Mouse (Mus musculus): ENCODE measurements around the gene Spg21. TPM values are rescaled to one million over a fixed set of nuclear protein-coding genes. Genes with fewer than 3 reads are reported as not detected.

Gene Spg21
- polyA plus RNA-seq, 1 experiment from 2014 or later, result 104 TPM

- Histone ChIP-seq H3K36me3 (peaks cover 87% of the 10 kb centered on the region), H3K9me3 (replicated peaks) (no peaks in the 10 kb centered on the region), H3K9ac (replicated peaks) (no peak overlapping the region), H3K27ac (replicated peaks) (no peak overlapping the region), H3K4me1 (no peaks in the 10 kb centered on the region), H3K4me3 (replicated peaks) (no peak overlapping the region), H3K27me3 (replicated peaks) (no peaks in the 10 kb centered on the region), H3K4me2 (no peak overlapping the region)
- no peak for ATAC-seq (ENCODE audit: low FRiP score)
- WGBS, result 88% methylated on average over 5 of the region's 5 CpGs
These were observed 19.3 kb downstream of the Spg21 start for GRCm38 (mm10) chr9:65480071-65480470.

- Histone ChIP-seq H3K9ac (replicated peaks) (no peak overlapping the region), H3K4me1 (no peaks in the 10 kb centered on the region), H3K9me3 (replicated peaks) (no peaks in the 10 kb centered on the region), H3K4me2 (no peak overlapping the region), H3K27ac (replicated peaks) (no peak overlapping the region), H3K4me3 (replicated peaks) (no peak overlapping the region), H3K27me3 (replicated peaks) (no peaks in the 10 kb centered on the region), H3K36me3 (peaks cover 29% of the 10 kb centered on the region)
- WGBS, result 91% methylated on average over 3 of the region's 3 CpGs
- no peak for ATAC-seq (ENCODE audit: low FRiP score)
These were observed 30.7 kb downstream of the Spg21 start for GRCm38 (mm10) chr9:65491476-65491875.

- no peaks in the 10 kb centered on the region for H3K9me3 ChIP-seq (replicated peaks)
- H3K4me3 ChIP-seq (replicated peaks), result no peak overlapping the region
- no peaks in the 10 kb centered on the region for H3K27me3 ChIP-seq (replicated peaks)
- no peaks in the 10 kb centered on the region for H3K4me1 ChIP-seq
- H3K36me3 ChIP-seq, result peaks cover 21% of the 10 kb centered on the region
- H3K27ac ChIP-seq (replicated peaks), result no peak overlapping the region
- no peak overlapping the region for H3K9ac ChIP-seq (replicated peaks)
- 83% methylated on average over 2 of the region's 2 CpGs for WGBS
- H3K4me2 ChIP-seq, result no peak overlapping the region
- no peak for ATAC-seq (ENCODE audit: low FRiP score)
These were observed 31.6 kb downstream of the Spg21 start for GRCm38 (mm10) chr9:65492351-65492750.

GRCm38 (mm10) chr9:65492851-65493250, 32.1 kb downstream of the Spg21 start:
- Histone ChIP-seq H3K27ac (replicated peaks) (no peak overlapping the region), H3K4me2 (no peak overlapping the region), H3K9me3 (replicated peaks) (no peaks in the 10 kb centered on the region), H3K27me3 (replicated peaks) (no peaks in the 10 kb centered on the region), H3K9ac (replicated peaks) (no peak overlapping the region), H3K4me1 (no peaks in the 10 kb centered on the region), H3K4me3 (replicated peaks) (no peak overlapping the region), H3K36me3 (peaks cover 16% of the 10 kb centered on the region; the same call in 1 of the 2 replicates)
- WGBS, result 96% methylated on average over 4 of the region's 4 CpGs
- no peak for ATAC-seq (ENCODE audit: low FRiP score)

- Histone ChIP-seq H3K4me1 (no peaks in the 10 kb centered on the region), H3K36me3 (no peaks in the 10 kb centered on the region), H3K4me2 (no peak overlapping the region), H3K9me3 (replicated peaks) (no peaks in the 10 kb centered on the region), H3K27ac (replicated peaks) (no peak overlapping the region), H3K4me3 (replicated peaks) (no peak overlapping the region), H3K9ac (replicated peaks) (no peak overlapping the region), H3K27me3 (replicated peaks) (no peaks in the 10 kb centered on the region)
- 64% methylated on average over 8 of the region's 8 CpGs for WGBS
- ATAC-seq (ENCODE audit: low FRiP score), result no peak
These were observed 41.4 kb downstream of the Spg21 start for GRCm38 (mm10) chr9:65502146-65502545.

GRCm38 (mm10) chr9:65502721-65503505, 42.2 kb downstream of the Spg21 start:
- no peak overlapping the region for H3K9ac ChIP-seq (replicated peaks)
- H3K27ac ChIP-seq (replicated peaks), result no peak overlapping the region
- no peaks in the 10 kb centered on the region for H3K27me3 ChIP-seq (replicated peaks)
- H3K9me3 ChIP-seq (replicated peaks), result no peaks in the 10 kb centered on the region
- no peaks in the 10 kb centered on the region for H3K36me3 ChIP-seq
- H3K4me3 ChIP-seq (replicated peaks), result no peak overlapping the region
- no peaks in the 10 kb centered on the region for H3K4me1 ChIP-seq
- ATAC-seq (ENCODE audit: low FRiP score), result no peak
- WGBS, result 85% methylated on average over 21 of the region's 21 CpGs
- no peak overlapping the region for H3K4me2 ChIP-seq

GRCm38 (mm10) chr9:65508449-65508848, 47.7 kb downstream of the Spg21 start:
- no peak overlapping the region for H3K9ac ChIP-seq (replicated peaks)
- no peaks in the 10 kb centered on the region for H3K4me1 ChIP-seq
- no peak overlapping the region for H3K4me2 ChIP-seq
- H3K27me3 ChIP-seq (replicated peaks), result no peaks in the 10 kb centered on the region
- 71% methylated on average over 7 of the region's 7 CpGs for WGBS
- H3K36me3 ChIP-seq, result no peaks in the 10 kb centered on the region
- H3K9me3 ChIP-seq (replicated peaks), result no peaks in the 10 kb centered on the region
- ATAC-seq (ENCODE audit: low FRiP score), result no peak
- no peak overlapping the region for H3K27ac ChIP-seq (replicated peaks)
- H3K4me3 ChIP-seq (replicated peaks), result no peak overlapping the region

GRCm38 (mm10) chr9:65512520-65512919, 51.8 kb downstream of the Spg21 start:
- H3K9ac ChIP-seq (replicated peaks), result no peak overlapping the region
- H3K27me3 ChIP-seq (replicated peaks), result no peaks in the 10 kb centered on the region
- no peaks in the 10 kb centered on the region for H3K36me3 ChIP-seq
- no peaks in the 10 kb centered on the region for H3K4me1 ChIP-seq
- no peak overlapping the region for H3K4me2 ChIP-seq
- ATAC-seq (ENCODE audit: low FRiP score), result no peak
- no peak overlapping the region for H3K27ac ChIP-seq (replicated peaks)
- H3K4me3 ChIP-seq (replicated peaks), result no peak overlapping the region
- 94% methylated on average over 3 of the region's 3 CpGs for WGBS
- no peaks in the 10 kb centered on the region for H3K9me3 ChIP-seq (replicated peaks)

GRCm38 (mm10) chr9:65514431-65514830, 53.7 kb downstream of the Spg21 start:
- no peak for ATAC-seq (ENCODE audit: low FRiP score)
- 69% methylated on average over 8 of the region's 8 CpGs for WGBS

GRCm38 (mm10) chr9:65514851-65515261, 54.1 kb downstream of the Spg21 start:
- Histone ChIP-seq H3K27ac (replicated peaks) (no peak overlapping the region), H3K9ac (replicated peaks) (no peak overlapping the region), H3K36me3 (no peaks in the 10 kb centered on the region), H3K4me3 (replicated peaks) (no peak overlapping the region), H3K4me1 (peaks cover 5% of the 10 kb centered on the region), H3K9me3 (replicated peaks) (no peaks in the 10 kb centered on the region), H3K4me2 (no peak overlapping the region), H3K27me3 (replicated peaks) (no peaks in the 10 kb centered on the region)
- no peak for ATAC-seq (ENCODE audit: low FRiP score)
- 70% methylated on average over 3 of the region's 3 CpGs for WGBS

More at GRCm38 (mm10) chr9:65514431-65514830, 53.7 kb downstream of the Spg21 start:
- no peak overlapping the region for H3K4me3 ChIP-seq (replicated peaks)
- H3K36me3 ChIP-seq, result no peaks in the 10 kb centered on the region
- no peak overlapping the region for H3K4me2 ChIP-seq
- H3K4me1 ChIP-seq, result peaks cover under 1% of the 10 kb centered on the region; the same call in 1 of the 2 replicates
- H3K27me3 ChIP-seq (replicated peaks), result no peaks in the 10 kb centered on the region
- no peaks in the 10 kb centered on the region for H3K9me3 ChIP-seq (replicated peaks)
- no peak overlapping the region for H3K9ac ChIP-seq (replicated peaks)
- no peak overlapping the region for H3K27ac ChIP-seq (replicated peaks)

- Histone ChIP-seq H3K9ac (replicated peaks) (peak within 1 kb of the TSS; percentile 52), H3K27ac (replicated peaks) (peak within 1 kb of the TSS; percentile 79), H3K4me2 (peak within 1 kb of the TSS; percentile 72), H3K9me3 (replicated peaks) (no peaks in the 10 kb centered on the region), H3K4me1 (peaks cover 26% of the 10 kb centered on the region), H3K36me3 (no peaks in the 10 kb centered on the region), H3K4me3 (replicated peaks) (peak within 1 kb of the TSS; percentile 39), H3K27me3 (replicated peaks) (no peaks in the 10 kb centered on the region)
- WGBS, result 9% methylated on average over 21 of the region's 25 CpGs
- ATAC-seq (ENCODE audit: low FRiP score), result peak; percentile 88
These were observed 59.2 kb downstream of the Spg21 start, which contains the start of gene Ankdd1a for GRCm38 (mm10) chr9:65519807-65520504. Ankdd1a (minus strand) TSS chr9:65520193.

- 0 out of 2 replicates have a peak, but pooled peaks have one; percentile 45 for ATAC-seq (ENCODE audit: low FRiP score)
- Histone ChIP-seq H3K4me3 (replicated peaks) (peak overlapping the region; percentile 39), H3K4me2 (peak overlapping the region; percentile 72), H3K9me3 (replicated peaks) (no peaks in the 10 kb centered on the region), H3K27me3 (replicated peaks) (no peaks in the 10 kb centered on the region), H3K9ac (replicated peaks) (peak overlapping the region; percentile 52), H3K27ac (replicated peaks) (peak overlapping the region; percentile 79), H3K4me1 (peaks cover 26% of the 10 kb centered on the region), H3K36me3 (no peaks in the 10 kb centered on the region)
- WGBS, result 11% methylated on average over 11 of the region's 11 CpGs
These were observed 59.7 kb downstream of the Spg21 start for GRCm38 (mm10) chr9:65520505-65520876.
